Mouse (Mus musculus): Measurements from ENCODE around the gene Txnrd3. TPM values are rescaled to one million over a fixed set of nuclear protein-coding genes. Genes with fewer than 3 reads are reported as not detected.
A peak's percentile ranks its signal among the peaks of the same experiment; 100 is the strongest.

The Txnrd3 gene
- polyA plus RNA-seq, 1 experiment from 2014 or later, result 7.6 TPM

GRCm38 (mm10) chr6:89628045-89628785, 15.6 kb upstream of the Txnrd3 start:
- no peaks in the 10 kb centered on the region for H3K9me3 ChIP-seq (replicated peaks)
- H3K27me3 ChIP-seq, result 0 out of 2 replicates have a peak, but pooled peaks cover 3% of the 10 kb centered on the region
- peaks cover 10% of the 10 kb centered on the region; the same call in 1 of the 2 replicates for H3K4me1 ChIP-seq
- no peak for ATAC-seq
- H3K4me2 ChIP-seq, result no peak overlapping the region
- H3K9ac ChIP-seq, result no peak overlapping the region
- WGBS, result 68% methylated on average over 8 of the region's 8 CpGs
- H3K36me3 ChIP-seq (ENCODE audit: poor library complexity, severe bottlenecking), result no peaks in the 10 kb centered on the region
- no peak overlapping the region for H3K27ac ChIP-seq
- H3K4me3 ChIP-seq, result no peak overlapping the region

GRCm38 (mm10) chr6:89631809-89632562, 11.8 kb upstream of the Txnrd3 start:
- ATAC-seq, result peak; percentile 79
- H3K9me3 ChIP-seq (replicated peaks), result no peaks in the 10 kb centered on the region
- no peak overlapping the region for H3K4me3 ChIP-seq
- 12% methylated on average over 10 of the region's 10 CpGs for WGBS
- 0 out of 2 replicates have a peak, but pooled peaks cover 3% of the 10 kb centered on the region for H3K27me3 ChIP-seq
- no peaks in the 10 kb centered on the region for H3K36me3 ChIP-seq (ENCODE audit: poor library complexity, severe bottlenecking)
- peaks cover 12% of the 10 kb centered on the region; the same call in 1 of the 2 replicates for H3K4me1 ChIP-seq
- H3K27ac ChIP-seq, result no peak overlapping the region
- H3K4me2 ChIP-seq, result peak overlapping the region; percentile 35; the same call in 1 of the 2 replicates
- no peak overlapping the region for H3K9ac ChIP-seq

- WGBS, result 63% methylated on average over 7 of the region's 7 CpGs
- H3K27me3 ChIP-seq, result 0 out of 2 replicates have a peak, but pooled peaks cover 3% of the 10 kb centered on the region
- no peak overlapping the region for H3K9ac ChIP-seq
- no peak overlapping the region for H3K4me3 ChIP-seq
- ATAC-seq, result no peak; the same call in 1 of the 2 replicates
- no peak overlapping the region for H3K27ac ChIP-seq
- no peak overlapping the region for H3K4me2 ChIP-seq
- peaks cover 12% of the 10 kb centered on the region; the same call in 1 of the 2 replicates for H3K4me1 ChIP-seq
- H3K9me3 ChIP-seq (replicated peaks), result no peaks in the 10 kb centered on the region
- no peaks in the 10 kb centered on the region for H3K36me3 ChIP-seq (ENCODE audit: poor library complexity, severe bottlenecking)
Observed at GRCm38 (mm10) chr6:89633115-89633514, 10.7 kb upstream of the Txnrd3 start.

- no peak for ATAC-seq
- Histone ChIP-seq H3K9ac (no peak overlapping the region), H3K27me3 (0 out of 2 replicates have a peak, but pooled peaks cover 3% of the 10 kb centered on the region), H3K9me3 (replicated peaks) (no peaks in the 10 kb centered on the region), H3K4me1 (peaks cover 12% of the 10 kb centered on the region; the same call in 1 of the 2 replicates), H3K4me3 (no peak overlapping the region), H3K27ac (no peak overlapping the region), H3K4me2 (no peak overlapping the region), H3K36me3 (ENCODE audit: poor library complexity, severe bottlenecking) (no peaks in the 10 kb centered on the region)
- WGBS, result 56% methylated on average over 8 of the region's 8 CpGs
Observed at GRCm38 (mm10) chr6:89634400-89634799, 9.4 kb upstream of the Txnrd3 start.

- H3K36me3 ChIP-seq (ENCODE audit: poor library complexity, severe bottlenecking), result no peaks in the 10 kb centered on the region
- 78% methylated on average over 4 of the region's 4 CpGs for WGBS
- no peak overlapping the region for H3K4me2 ChIP-seq
- H3K4me1 ChIP-seq, result 0 out of 2 replicates have a peak, but pooled peaks cover 4% of the 10 kb centered on the region
- H3K4me3 ChIP-seq, result no peak overlapping the region
- H3K9ac ChIP-seq, result no peak overlapping the region
- no peaks in the 10 kb centered on the region for H3K27me3 ChIP-seq
- ATAC-seq, result no peak
- no peaks in the 10 kb centered on the region for H3K9me3 ChIP-seq (replicated peaks)
- H3K27ac ChIP-seq, result no peak overlapping the region
Observed at GRCm38 (mm10) chr6:89637977-89638376, 5.8 kb upstream of the Txnrd3 start.

GRCm38 (mm10) chr6:89639025-89639424, 4.8 kb upstream of the Txnrd3 start:
- no peaks in the 10 kb centered on the region for H3K36me3 ChIP-seq (ENCODE audit: poor library complexity, severe bottlenecking)
- H3K4me2 ChIP-seq, result no peak overlapping the region
- no peaks in the 10 kb centered on the region for H3K27me3 ChIP-seq
- H3K9me3 ChIP-seq (replicated peaks), result no peaks in the 10 kb centered on the region
- no peak overlapping the region for H3K27ac ChIP-seq
- peaks cover 4% of the 10 kb centered on the region; the same call in 1 of the 2 replicates for H3K4me1 ChIP-seq
- no peak overlapping the region for H3K9ac ChIP-seq
- no peak overlapping the region for H3K4me3 ChIP-seq
- no peak for ATAC-seq
- WGBS, result 44% methylated on average over 2 of the region's 2 CpGs

- Histone ChIP-seq H3K27me3 (no peaks in the 10 kb centered on the region), H3K4me2 (peak overlapping the region; percentile 80), H3K4me3 (peak overlapping the region; percentile 71), H3K4me1 (peaks cover 4% of the 10 kb centered on the region; the same call in 1 of the 2 replicates), H3K9me3 (replicated peaks) (no peaks in the 10 kb centered on the region), H3K9ac (peak overlapping the region; percentile 73), H3K36me3 (ENCODE audit: poor library complexity, severe bottlenecking) (no peaks in the 10 kb centered on the region), H3K27ac (peak overlapping the region; percentile 90)
- ATAC-seq, result peak; percentile 92
- WGBS, result under 1% methylated on average over 40 of the region's 41 CpGs
Observed at GRCm38 (mm10) chr6:89644271-89645075, 685 bp downstream of the Txnrd3 start.

GRCm38 (mm10) chr6:89649897-89650296, 6.1 kb downstream of the Txnrd3 start:
- H3K27me3 ChIP-seq, result no peaks in the 10 kb centered on the region
- no peak overlapping the region for H3K4me3 ChIP-seq
- no peaks in the 10 kb centered on the region for H3K36me3 ChIP-seq (ENCODE audit: poor library complexity, severe bottlenecking)
- no peak overlapping the region for H3K4me2 ChIP-seq
- no peak overlapping the region for H3K9ac ChIP-seq
- 94% methylated on average over 8 of the region's 8 CpGs for WGBS
- ATAC-seq, result no peak
- no peak overlapping the region for H3K27ac ChIP-seq
- H3K4me1 ChIP-seq, result no peaks in the 10 kb centered on the region
- H3K9me3 ChIP-seq (replicated peaks), result no peaks in the 10 kb centered on the region

GRCm38 (mm10) chr6:89651770-89652169, 8.0 kb downstream of the Txnrd3 start:
- Histone ChIP-seq H3K27me3 (no peaks in the 10 kb centered on the region), H3K9me3 (replicated peaks) (no peaks in the 10 kb centered on the region), H3K36me3 (ENCODE audit: poor library complexity, severe bottlenecking) (no peaks in the 10 kb centered on the region), H3K4me3 (no peak overlapping the region), H3K4me1 (no peaks in the 10 kb centered on the region), H3K4me2 (no peak overlapping the region), H3K9ac (no peak overlapping the region), H3K27ac (no peak overlapping the region)
- no peak for ATAC-seq

GRCm38 (mm10) chr6:89655011-89655410, 11.2 kb downstream of the Txnrd3 start:
- no peak overlapping the region for H3K4me3 ChIP-seq
- no peaks in the 10 kb centered on the region for H3K36me3 ChIP-seq (ENCODE audit: poor library complexity, severe bottlenecking)
- WGBS, result 95% methylated on average over 3 of the region's 3 CpGs
- H3K27ac ChIP-seq, result no peak overlapping the region
- H3K4me1 ChIP-seq, result no peaks in the 10 kb centered on the region
- no peaks in the 10 kb centered on the region for H3K9me3 ChIP-seq (replicated peaks)
- no peak overlapping the region for H3K4me2 ChIP-seq
- no peak for ATAC-seq
- no peaks in the 10 kb centered on the region for H3K27me3 ChIP-seq
- no peak overlapping the region for H3K9ac ChIP-seq

GRCm38 (mm10) chr6:89658342-89658741, 14.6 kb downstream of the Txnrd3 start:
- Histone ChIP-seq H3K36me3 (ENCODE audit: poor library complexity, severe bottlenecking) (peaks cover 3% of the 10 kb centered on the region; the same call in 1 of the 2 replicates), H3K9ac (no peak overlapping the region), H3K4me3 (no peak overlapping the region), H3K4me2 (no peak overlapping the region), H3K4me1 (no peaks in the 10 kb centered on the region), H3K27ac (no peak overlapping the region), H3K27me3 (no peaks in the 10 kb centered on the region), H3K9me3 (replicated peaks) (no peaks in the 10 kb centered on the region)
- 79% methylated on average over 3 of the region's 3 CpGs for WGBS
- ATAC-seq, result no peak

Data from forebrain, embryonic 13.5 days (tissue).